Mouse (Mus musculus): ENCODE data around the gene Tcf25. TPM values are rescaled to one million over a fixed set of nuclear protein-coding genes. Genes with fewer than 3 reads are reported as not detected.

Tcf25 gene
- polyA plus RNA-seq, 1 experiment from 2014 or later, result 149 TPM

GRCm38 (mm10) chr8:123398308-123398707 lies 24.8 kb downstream of the Tcf25 start:
- no peaks in the 10 kb centered on the region for H3K4me1 ChIP-seq (replicated peaks; ENCODE audit: control insufficient read depth, insufficient read depth, low read length)
- H3K9ac ChIP-seq (ENCODE audit: low read length), result no peak overlapping the region
- no peak overlapping the region for H3K27ac ChIP-seq (ENCODE audit: low read length)
- H3K9me3 ChIP-seq (ENCODE audit: control insufficient read depth, low read length), result no peaks in the 10 kb centered on the region
- no peaks in the 10 kb centered on the region for H3K27me3 ChIP-seq (ENCODE audit: control insufficient read depth, insufficient read depth, low read depth, low read length)
- H3K4me2 ChIP-seq (ENCODE audit: low read depth, low read length), result no peak overlapping the region
- WGBS, result 85% methylated on average over 13 of the region's 13 CpGs
- peaks cover 54% of the 10 kb centered on the region for H3K36me3 ChIP-seq (ENCODE audit: control insufficient read depth, insufficient read depth, low read length)
- 0 out of 2 replicates have a peak, but pooled peaks have one; percentile 5 for ATAC-seq (ENCODE audit: low read depth)
- H3K4me3 ChIP-seq (ENCODE audit: low read length), result no peak overlapping the region

- no peak overlapping the region for H3K4me2 ChIP-seq (ENCODE audit: low read depth, low read length)
- no peak overlapping the region for H3K27ac ChIP-seq (ENCODE audit: low read length)
- H3K27me3 ChIP-seq (ENCODE audit: control insufficient read depth, insufficient read depth, low read depth, low read length), result no peaks in the 10 kb centered on the region
- H3K4me3 ChIP-seq (ENCODE audit: low read length), result no peak overlapping the region
- 89% methylated on average over 9 of the region's 9 CpGs for whole genome bisulfite sequencing
- H3K9ac ChIP-seq (ENCODE audit: low read length), result no peak overlapping the region
- peaks cover 30% of the 10 kb centered on the region for H3K36me3 ChIP-seq (ENCODE audit: control insufficient read depth, insufficient read depth, low read length)
- ATAC-seq (ENCODE audit: low read depth), result no peak
- no peaks in the 10 kb centered on the region for H3K4me1 ChIP-seq (replicated peaks; ENCODE audit: control insufficient read depth, insufficient read depth, low read length)
- H3K9me3 ChIP-seq (ENCODE audit: control insufficient read depth, low read length), result no peaks in the 10 kb centered on the region
Measured at GRCm38 (mm10) chr8:123401936-123402335, 28.4 kb downstream of the Tcf25 start.

- Histone ChIP-seq H3K4me3 (ENCODE audit: low read length) (no peak overlapping the region), H3K4me2 (ENCODE audit: low read depth, low read length) (no peak overlapping the region), H3K9me3 (ENCODE audit: control insufficient read depth, low read length) (no peaks in the 10 kb centered on the region), H3K27me3 (ENCODE audit: control insufficient read depth, insufficient read depth, low read depth, low read length) (peaks cover 4% of the 10 kb centered on the region; the same call in 1 of the 2 replicates), H3K36me3 (ENCODE audit: control insufficient read depth, insufficient read depth, low read length) (peaks cover 25% of the 10 kb centered on the region), H3K4me1 (replicated peaks; ENCODE audit: control insufficient read depth, insufficient read depth, low read length) (no peaks in the 10 kb centered on the region), H3K9ac (ENCODE audit: low read length) (no peak overlapping the region), H3K27ac (ENCODE audit: low read length) (no peak overlapping the region)
- 78% methylated on average over 9 of the region's 9 CpGs for WGBS
- ATAC-seq (ENCODE audit: low read depth), result no peak
Measured at GRCm38 (mm10) chr8:123402730-123403326, 29.3 kb downstream of the Tcf25 start.

- H3K36me3 ChIP-seq (ENCODE audit: control insufficient read depth, insufficient read depth, low read length), result peaks cover 11% of the 10 kb centered on the region
- ATAC-seq (ENCODE audit: low read depth), result no peak
- no peak overlapping the region for H3K4me3 ChIP-seq (ENCODE audit: low read length)
- WGBS, result 49% methylated on average over 8 of the region's 8 CpGs
- no peaks in the 10 kb centered on the region for H3K9me3 ChIP-seq (ENCODE audit: control insufficient read depth, low read length)
- peaks cover 9% of the 10 kb centered on the region; the same call in 1 of the 2 replicates for H3K27me3 ChIP-seq (ENCODE audit: control insufficient read depth, insufficient read depth, low read depth, low read length)
- H3K9ac ChIP-seq (ENCODE audit: low read length), result no peak overlapping the region
- no peak overlapping the region for H3K4me2 ChIP-seq (ENCODE audit: low read depth, low read length)
- H3K27ac ChIP-seq (ENCODE audit: low read length), result no peak overlapping the region
- H3K4me1 ChIP-seq (replicated peaks; ENCODE audit: control insufficient read depth, insufficient read depth, low read length), result no peaks in the 10 kb centered on the region
Measured at GRCm38 (mm10) chr8:123404521-123404920, 31.0 kb downstream of the Tcf25 start.

- Histone ChIP-seq H3K4me1 (replicated peaks; ENCODE audit: control insufficient read depth, insufficient read depth, low read length) (no peaks in the 10 kb centered on the region), H3K9ac (ENCODE audit: low read length) (no peak within 1 kb of the TSS), H3K36me3 (ENCODE audit: control insufficient read depth, insufficient read depth, low read length) (no peaks in the 10 kb centered on the region; the same call in 1 of the 2 replicates), H3K9me3 (ENCODE audit: control insufficient read depth, low read length) (no peaks in the 10 kb centered on the region), H3K4me3 (ENCODE audit: low read length) (no peak within 1 kb of the TSS), H3K27ac (ENCODE audit: low read length) (no peak within 1 kb of the TSS), H3K27me3 (ENCODE audit: control insufficient read depth, insufficient read depth, low read depth, low read length) (peaks cover 32% of the 10 kb centered on the region), H3K4me2 (ENCODE audit: low read depth, low read length) (no peak within 1 kb of the TSS)
- 0 out of 2 replicates have a peak, but pooled peaks have one; percentile 3 for ATAC-seq (ENCODE audit: low read depth)
- WGBS, result 6% methylated on average over 4 of the region's 4 CpGs
Measured at GRCm38 (mm10) chr8:123406786-123407185, 33.2 kb downstream of the Tcf25 start, which contains the start of gene Mc1r. Mc1r (plus strand) TSS chr8:123407107.

GRCm38 (mm10) chr8:123407612-123408011 lies 34.1 kb downstream of the Tcf25 start:
- ATAC-seq (ENCODE audit: low read depth), result no peak
- Histone ChIP-seq H3K4me2 (ENCODE audit: low read depth, low read length) (no peak overlapping the region), H3K36me3 (ENCODE audit: control insufficient read depth, insufficient read depth, low read length) (no peaks in the 10 kb centered on the region; the same call in 1 of the 2 replicates), H3K4me3 (ENCODE audit: low read length) (no peak overlapping the region), H3K27me3 (ENCODE audit: control insufficient read depth, insufficient read depth, low read depth, low read length) (peaks cover 40% of the 10 kb centered on the region), H3K9ac (ENCODE audit: low read length) (no peak overlapping the region), H3K9me3 (ENCODE audit: control insufficient read depth, low read length) (no peaks in the 10 kb centered on the region), H3K27ac (ENCODE audit: low read length) (no peak overlapping the region), H3K4me1 (replicated peaks; ENCODE audit: control insufficient read depth, insufficient read depth, low read length) (no peaks in the 10 kb centered on the region)
- WGBS, result 80% methylated on average over 13 of the region's 13 CpGs

GRCm38 (mm10) chr8:123408586-123409544 lies 35.3 kb downstream of the Tcf25 start:
- H3K4me1 ChIP-seq (replicated peaks; ENCODE audit: control insufficient read depth, insufficient read depth, low read length), result no peaks in the 10 kb centered on the region
- no peaks in the 10 kb centered on the region for H3K36me3 ChIP-seq (ENCODE audit: control insufficient read depth, insufficient read depth, low read length)
- no peak overlapping the region for H3K27ac ChIP-seq (ENCODE audit: low read length)
- WGBS, result 67% methylated on average over 9 of the region's 9 CpGs
- no peaks in the 10 kb centered on the region for H3K9me3 ChIP-seq (ENCODE audit: control insufficient read depth, low read length)
- peaks cover 52% of the 10 kb centered on the region for H3K27me3 ChIP-seq (ENCODE audit: control insufficient read depth, insufficient read depth, low read depth, low read length)
- no peak overlapping the region for H3K4me3 ChIP-seq (ENCODE audit: low read length)
- no peak overlapping the region for H3K4me2 ChIP-seq (ENCODE audit: low read depth, low read length)
- ATAC-seq (ENCODE audit: low read depth), result no peak
- no peak overlapping the region for H3K9ac ChIP-seq (ENCODE audit: low read length)

GRCm38 (mm10) chr8:123410049-123410587 lies 36.6 kb downstream of the Tcf25 start:
- H3K27ac ChIP-seq (ENCODE audit: low read length), result no peak overlapping the region
- 60% methylated on average over 8 of the region's 8 CpGs for WGBS
- H3K4me1 ChIP-seq (replicated peaks; ENCODE audit: control insufficient read depth, insufficient read depth, low read length), result no peaks in the 10 kb centered on the region
- H3K4me3 ChIP-seq (ENCODE audit: low read length), result no peak overlapping the region
- H3K9me3 ChIP-seq (ENCODE audit: control insufficient read depth, low read length), result no peaks in the 10 kb centered on the region
- H3K27me3 ChIP-seq (ENCODE audit: control insufficient read depth, insufficient read depth, low read depth, low read length), result peaks cover 53% of the 10 kb centered on the region
- ATAC-seq (ENCODE audit: low read depth), result no peak
- no peak overlapping the region for H3K4me2 ChIP-seq (ENCODE audit: low read depth, low read length)
- H3K36me3 ChIP-seq (ENCODE audit: control insufficient read depth, insufficient read depth, low read length), result no peaks in the 10 kb centered on the region
- no peak overlapping the region for H3K9ac ChIP-seq (ENCODE audit: low read length)

- ATAC-seq (ENCODE audit: low read depth), result no peak
- no peak overlapping the region for H3K27ac ChIP-seq (ENCODE audit: low read length)
- no peaks in the 10 kb centered on the region for H3K4me1 ChIP-seq (replicated peaks; ENCODE audit: control insufficient read depth, insufficient read depth, low read length)
- H3K9ac ChIP-seq (ENCODE audit: low read length), result no peak overlapping the region
- H3K4me3 ChIP-seq (ENCODE audit: low read length), result no peak overlapping the region
- H3K9me3 ChIP-seq (ENCODE audit: control insufficient read depth, low read length), result no peaks in the 10 kb centered on the region
- WGBS, result 15% methylated on average over 11 of the region's 11 CpGs
- no peak overlapping the region for H3K4me2 ChIP-seq (ENCODE audit: low read depth, low read length)
- H3K27me3 ChIP-seq (ENCODE audit: control insufficient read depth, insufficient read depth, low read depth, low read length), result peaks cover 53% of the 10 kb centered on the region
- H3K36me3 ChIP-seq (ENCODE audit: control insufficient read depth, insufficient read depth, low read length), result no peaks in the 10 kb centered on the region
Measured at GRCm38 (mm10) chr8:123410788-123411187, 37.2 kb downstream of the Tcf25 start.

Measured in lung, embryonic 16.5 days (tissue).